Mouse (Mus musculus): ENCODE data around the gene Mob1a. TPM values are rescaled to one million over a fixed set of nuclear protein-coding genes. Genes with fewer than 3 reads are reported as not detected.
A peak's percentile ranks its signal among the peaks of the same experiment; 100 is the strongest.

The Mob1a gene
- polyA plus RNA-seq, 1 experiment from 2014 or later: 85.7 TPM

DNA sequence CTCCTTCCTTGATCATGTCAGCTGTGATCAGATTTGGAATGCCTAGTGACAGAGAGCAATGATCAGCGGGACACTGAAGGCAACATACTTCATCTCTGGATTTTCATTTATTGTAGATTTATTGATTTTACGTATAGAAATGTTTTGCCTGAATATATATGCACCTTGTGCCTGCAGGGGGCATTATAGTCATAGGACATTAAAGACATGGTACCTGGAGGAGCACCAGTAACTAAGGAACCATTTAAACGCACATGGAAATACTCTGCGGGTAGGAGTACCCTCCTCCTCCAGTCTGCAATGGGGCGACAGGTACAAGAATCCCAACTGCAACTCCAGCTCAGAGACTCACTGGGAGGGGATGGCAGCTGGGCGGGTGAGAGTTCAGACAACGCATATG lies 16.8 kb upstream of the Mob1a start:
- Histone ChIP-seq H3K36me3 (replicated peaks; ENCODE audit: control insufficient read depth, insufficient read depth, low read depth, low read length) (peaks cover 8% of the 10 kb centered on the region), H3K27me3 (ENCODE audit: control insufficient read depth, insufficient read depth, low read length) (no peaks in the 10 kb centered on the region), H3K4me3 (ENCODE audit: low read depth, low read length) (no peak overlapping the region), H3K27ac (replicated peaks; ENCODE audit: low read depth, low read length) (no peak overlapping the region), H3K9ac (replicated peaks; ENCODE audit: low read length) (no peak overlapping the region), H3K4me2 (ENCODE audit: low read depth, low read length) (no peak overlapping the region), H3K9me3 (replicated peaks; ENCODE audit: control insufficient read depth, low read length) (no peaks in the 10 kb centered on the region), H3K4me1 (ENCODE audit: control insufficient read depth, insufficient read depth, low read length) (no peaks in the 10 kb centered on the region)
- DNase-seq (ENCODE audit: low spot score) (no peak), ATAC-seq (replicated peaks; ENCODE audit: insufficient number of reproducible peaks, low FRiP score, low TSS enrichment, low read depth) (no peak)
- 89% methylated on average over 7 of the region's 7 CpGs for WGBS

DNA sequence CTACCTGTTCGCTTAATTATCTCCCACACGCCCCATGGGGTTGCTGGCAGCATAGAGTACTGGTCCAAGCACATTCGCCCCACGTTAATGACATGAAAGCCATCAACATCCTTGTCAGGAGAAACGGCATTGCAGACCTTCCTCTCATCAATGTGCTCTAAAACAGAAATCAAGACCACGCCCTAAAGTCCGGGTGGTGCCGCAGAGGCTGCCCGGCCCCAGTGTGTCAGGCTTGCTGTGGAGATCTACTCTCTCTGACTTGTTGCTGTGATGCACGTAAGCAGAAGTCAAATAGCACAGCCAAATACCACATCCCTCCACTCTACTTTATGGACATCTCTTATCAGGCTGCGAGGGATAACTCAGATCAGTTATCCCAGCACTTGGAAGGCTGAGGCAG lies 14.6 kb upstream of the Mob1a start:
- H3K4me3 ChIP-seq (ENCODE audit: low read depth, low read length): no peak overlapping the region
- 92% methylated on average over 11 of the region's 11 CpGs for WGBS
- H3K9ac ChIP-seq (replicated peaks; ENCODE audit: low read length): no peak overlapping the region
- ATAC-seq (replicated peaks; ENCODE audit: insufficient number of reproducible peaks, low FRiP score, low TSS enrichment, low read depth) (no peak), DNase-seq (ENCODE audit: low spot score) (no peak)
- no peak overlapping the region for H3K4me2 ChIP-seq (ENCODE audit: low read depth, low read length)
- no peaks in the 10 kb centered on the region for H3K9me3 ChIP-seq (replicated peaks; ENCODE audit: control insufficient read depth, low read length)
- H3K27ac ChIP-seq (replicated peaks; ENCODE audit: low read depth, low read length): no peak overlapping the region
- H3K36me3 ChIP-seq (replicated peaks; ENCODE audit: control insufficient read depth, insufficient read depth, low read depth, low read length): peaks cover 6% of the 10 kb centered on the region
- no peaks in the 10 kb centered on the region for H3K27me3 ChIP-seq (ENCODE audit: control insufficient read depth, insufficient read depth, low read length)
- H3K4me1 ChIP-seq (ENCODE audit: control insufficient read depth, insufficient read depth, low read length): no peaks in the 10 kb centered on the region

DNA sequence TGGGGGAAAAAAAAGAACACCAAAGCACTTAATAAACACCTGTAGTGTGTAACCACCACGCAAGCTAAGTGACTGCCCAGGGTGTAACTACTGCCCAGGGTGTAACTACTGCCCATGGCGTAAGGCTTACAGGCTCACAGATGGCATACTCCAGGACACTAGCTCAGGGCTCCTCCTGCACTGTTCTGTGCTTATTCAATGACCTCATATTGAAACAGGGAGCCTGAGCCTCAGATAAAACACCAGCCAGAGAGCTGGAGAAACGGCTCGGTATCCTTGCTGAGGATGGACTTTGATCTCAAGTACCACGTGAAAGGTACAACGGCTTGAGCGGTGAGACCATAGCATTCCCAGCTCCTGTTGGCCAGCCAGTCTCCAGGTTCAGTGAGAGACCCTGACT lies 13.8 kb upstream of the Mob1a start:
- ATAC-seq (replicated peaks; ENCODE audit: insufficient number of reproducible peaks, low FRiP score, low TSS enrichment, low read depth) (no peak), DNase-seq (ENCODE audit: low spot score) (no peak)
- Histone ChIP-seq H3K27me3 (ENCODE audit: control insufficient read depth, insufficient read depth, low read length) (no peaks in the 10 kb centered on the region), H3K9me3 (replicated peaks; ENCODE audit: control insufficient read depth, low read length) (no peaks in the 10 kb centered on the region), H3K9ac (replicated peaks; ENCODE audit: low read length) (no peak overlapping the region), H3K4me1 (ENCODE audit: control insufficient read depth, insufficient read depth, low read length) (no peaks in the 10 kb centered on the region), H3K4me3 (ENCODE audit: low read depth, low read length) (no peak overlapping the region), H3K36me3 (replicated peaks; ENCODE audit: control insufficient read depth, insufficient read depth, low read depth, low read length) (peaks cover 6% of the 10 kb centered on the region), H3K4me2 (ENCODE audit: low read depth, low read length) (no peak overlapping the region), H3K27ac (replicated peaks; ENCODE audit: low read depth, low read length) (no peak overlapping the region)
- WGBS: 94% methylated on average over 7 of the region's 7 CpGs

DNA sequence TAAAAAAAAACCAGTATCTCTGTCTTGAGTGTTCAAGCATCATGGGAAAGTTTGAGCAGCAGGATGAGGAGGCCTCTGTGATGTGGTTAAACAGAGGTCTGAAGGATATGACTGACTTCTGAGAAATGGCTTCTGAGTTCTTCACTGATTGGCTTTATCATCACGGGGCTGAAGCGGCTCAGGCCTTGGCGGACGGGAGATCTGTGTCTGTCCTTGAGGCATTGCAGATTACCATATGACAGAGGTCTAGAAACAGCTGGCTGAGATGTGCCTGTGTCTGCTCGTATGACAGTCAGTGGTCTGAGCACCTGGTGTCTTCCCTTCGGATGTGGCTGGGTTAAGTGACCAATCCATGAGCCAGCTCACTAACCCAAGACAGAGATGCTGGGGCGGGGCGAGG lies 13.3 kb upstream of the Mob1a start:
- 90% methylated on average over 8 of the region's 8 CpGs for WGBS
- no peak overlapping the region for H3K4me2 ChIP-seq (ENCODE audit: low read depth, low read length)
- no peak overlapping the region for H3K27ac ChIP-seq (replicated peaks; ENCODE audit: low read depth, low read length)
- DNase-seq (ENCODE audit: low spot score): no peak
- H3K36me3 ChIP-seq (replicated peaks; ENCODE audit: control insufficient read depth, insufficient read depth, low read depth, low read length): peaks cover 6% of the 10 kb centered on the region
- no peaks in the 10 kb centered on the region for H3K4me1 ChIP-seq (ENCODE audit: control insufficient read depth, insufficient read depth, low read length)
- no peaks in the 10 kb centered on the region for H3K9me3 ChIP-seq (replicated peaks; ENCODE audit: control insufficient read depth, low read length)
- no peak for ATAC-seq (replicated peaks; ENCODE audit: insufficient number of reproducible peaks, low FRiP score, low TSS enrichment, low read depth)
- H3K9ac ChIP-seq (replicated peaks; ENCODE audit: low read length): no peak overlapping the region
- H3K27me3 ChIP-seq (ENCODE audit: control insufficient read depth, insufficient read depth, low read length): no peaks in the 10 kb centered on the region
- H3K4me3 ChIP-seq (ENCODE audit: low read depth, low read length): no peak overlapping the region

DNA sequence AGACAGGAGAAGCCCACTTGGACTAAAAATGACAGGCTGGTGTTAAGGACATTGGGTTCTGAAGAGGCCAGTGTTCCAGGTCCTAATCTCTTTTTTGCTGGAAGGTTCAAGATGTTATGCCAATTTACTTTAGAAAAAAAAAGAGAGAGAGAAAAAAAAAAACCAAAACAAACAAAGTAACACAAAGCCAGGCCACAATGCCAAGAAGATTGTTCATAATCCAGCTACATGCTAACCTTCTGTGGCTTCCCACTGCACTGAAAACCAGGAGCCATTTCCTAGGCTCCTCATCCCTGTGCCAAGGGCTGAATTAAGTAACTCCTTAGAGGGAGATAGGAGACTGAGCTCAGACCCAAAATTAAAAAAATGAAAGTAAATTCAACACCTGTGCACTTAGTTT lies 10.5 kb upstream of the Mob1a start:
- H3K36me3 ChIP-seq (replicated peaks; ENCODE audit: control insufficient read depth, insufficient read depth, low read depth, low read length): peaks cover 4% of the 10 kb centered on the region
- no peaks in the 10 kb centered on the region for H3K4me1 ChIP-seq (ENCODE audit: control insufficient read depth, insufficient read depth, low read length)
- ATAC-seq (replicated peaks; ENCODE audit: insufficient number of reproducible peaks, low FRiP score, low TSS enrichment, low read depth) (no peak), DNase-seq (ENCODE audit: low spot score) (no peak)
- H3K4me3 ChIP-seq (ENCODE audit: low read depth, low read length): no peak overlapping the region
- no peak overlapping the region for H3K4me2 ChIP-seq (ENCODE audit: low read depth, low read length)
- no peak overlapping the region for H3K9ac ChIP-seq (replicated peaks; ENCODE audit: low read length)
- no peaks in the 10 kb centered on the region for H3K27me3 ChIP-seq (ENCODE audit: control insufficient read depth, insufficient read depth, low read length)
- H3K9me3 ChIP-seq (replicated peaks; ENCODE audit: control insufficient read depth, low read length): no peaks in the 10 kb centered on the region
- H3K27ac ChIP-seq (replicated peaks; ENCODE audit: low read depth, low read length): no peak overlapping the region

DNA sequence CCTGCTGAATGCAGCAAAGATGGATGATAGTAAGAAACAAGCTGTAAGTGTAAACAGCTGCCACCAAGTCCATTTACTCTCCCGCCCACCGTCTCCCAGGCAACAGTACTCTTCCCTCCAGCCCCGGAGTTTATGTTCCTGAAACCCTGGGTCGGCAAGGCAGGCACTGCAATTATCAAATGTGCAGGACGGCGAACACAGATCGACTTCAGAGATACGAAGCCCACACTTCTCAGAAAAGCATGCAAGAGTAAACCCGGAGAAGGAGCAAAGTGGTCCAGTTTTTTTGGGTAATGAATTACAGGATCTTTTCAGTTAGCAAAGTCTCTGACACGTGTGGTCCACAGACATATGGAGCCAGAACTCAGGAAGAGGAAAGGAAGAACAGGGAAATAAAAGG lies 9.8 kb upstream of the Mob1a start:
- H3K9me3 ChIP-seq (replicated peaks; ENCODE audit: control insufficient read depth, low read length): no peaks in the 10 kb centered on the region
- DNase-seq (ENCODE audit: low spot score) (peak; percentile 76), ATAC-seq (replicated peaks; ENCODE audit: insufficient number of reproducible peaks, low FRiP score, low TSS enrichment, low read depth) (no peak)
- H3K4me2 ChIP-seq (ENCODE audit: low read depth, low read length): peak overlapping the region; percentile 36
- H3K27me3 ChIP-seq (ENCODE audit: control insufficient read depth, insufficient read depth, low read length): no peaks in the 10 kb centered on the region
- 9% methylated on average over 10 of the region's 10 CpGs for WGBS
- H3K4me1 ChIP-seq (ENCODE audit: control insufficient read depth, insufficient read depth, low read length): no peaks in the 10 kb centered on the region
- H3K4me3 ChIP-seq (ENCODE audit: low read depth, low read length): peak overlapping the region; percentile 17; the same call in 1 of the 2 replicates
- H3K9ac ChIP-seq (replicated peaks; ENCODE audit: low read length): 0 out of 2 replicates have a peak overlapping the region, but pooled peaks have one; percentile 5
- H3K36me3 ChIP-seq (replicated peaks; ENCODE audit: control insufficient read depth, insufficient read depth, low read depth, low read length): peaks cover 4% of the 10 kb centered on the region
- no peak overlapping the region for H3K27ac ChIP-seq (replicated peaks; ENCODE audit: low read depth, low read length)

DNA sequence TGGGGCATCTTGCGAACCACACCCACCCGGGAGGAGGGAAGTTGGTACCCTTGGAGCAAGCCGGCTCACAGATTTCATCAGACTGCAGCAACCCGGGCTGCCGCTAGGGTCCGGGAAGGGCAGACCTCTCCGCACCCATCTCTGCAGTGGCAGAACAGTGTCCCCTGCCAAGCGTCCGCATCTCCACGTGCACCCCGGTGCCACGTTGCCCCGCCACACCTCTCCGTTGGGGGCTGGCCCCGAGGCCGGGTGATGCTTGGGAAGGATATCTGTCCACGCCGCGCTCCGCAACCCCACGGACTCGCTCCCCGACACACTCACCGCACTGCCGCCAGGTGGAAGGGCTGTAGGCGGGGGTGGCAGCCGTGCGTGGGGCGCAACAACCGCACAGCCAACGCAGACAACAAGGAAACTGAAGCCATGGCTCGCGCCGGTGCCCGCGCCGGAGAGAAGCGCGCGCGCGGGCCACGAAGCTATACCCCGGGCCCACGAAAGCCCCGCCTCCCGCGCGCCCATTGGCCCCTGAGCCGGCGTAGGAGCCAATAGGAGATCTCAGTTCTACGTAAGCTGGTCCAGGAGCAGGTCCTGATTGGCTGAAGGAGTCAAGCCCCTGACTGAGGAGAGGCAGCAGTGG lies 8.6 kb upstream of the Mob1a start:
- Histone ChIP-seq H3K4me3 (ENCODE audit: low read depth, low read length) (peak overlapping the region; percentile 96), H3K27ac (replicated peaks; ENCODE audit: low read depth, low read length) (peak overlapping the region; percentile 56), H3K9ac (replicated peaks; ENCODE audit: low read length) (peak overlapping the region; percentile 90), H3K27me3 (ENCODE audit: control insufficient read depth, insufficient read depth, low read length) (no peaks in the 10 kb centered on the region), H3K36me3 (replicated peaks; ENCODE audit: control insufficient read depth, insufficient read depth, low read depth, low read length) (no peaks in the 10 kb centered on the region), H3K4me2 (ENCODE audit: low read depth, low read length) (peak overlapping the region; percentile 78), H3K4me1 (ENCODE audit: control insufficient read depth, insufficient read depth, low read length) (no peaks in the 10 kb centered on the region), H3K9me3 (replicated peaks; ENCODE audit: control insufficient read depth, low read length) (no peaks in the 10 kb centered on the region)
- ATAC-seq (replicated peaks; ENCODE audit: insufficient number of reproducible peaks, low FRiP score, low TSS enrichment, low read depth) (peak; percentile 97), DNase-seq (ENCODE audit: low spot score) (peak; percentile 96)
- under 1% methylated on average over 52 of the region's 52 CpGs for WGBS

DNA sequence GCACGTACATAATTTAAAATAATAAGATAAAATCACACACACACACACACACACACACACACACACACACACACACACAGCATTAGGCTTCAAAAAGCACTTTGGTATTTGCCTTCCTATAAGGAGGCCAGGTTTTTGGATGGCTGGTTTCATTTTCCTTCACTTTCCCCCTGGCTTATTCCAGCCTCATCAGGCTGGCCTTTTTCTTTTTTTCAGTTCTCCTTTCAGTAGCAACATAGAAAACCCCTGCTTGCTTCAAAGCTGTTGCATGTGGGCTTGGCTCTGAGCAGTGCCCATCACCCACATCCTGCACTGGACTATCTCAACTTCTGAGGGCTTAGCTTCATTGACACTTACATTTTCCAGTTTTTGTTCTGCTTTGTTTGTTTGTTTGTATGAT lies 3.9 kb upstream of the Mob1a start:
- Histone ChIP-seq H3K9ac (replicated peaks; ENCODE audit: low read length) (no peak overlapping the region), H3K36me3 (replicated peaks; ENCODE audit: control insufficient read depth, insufficient read depth, low read depth, low read length) (no peaks in the 10 kb centered on the region), H3K27me3 (ENCODE audit: control insufficient read depth, insufficient read depth, low read length) (no peaks in the 10 kb centered on the region), H3K4me1 (ENCODE audit: control insufficient read depth, insufficient read depth, low read length) (no peaks in the 10 kb centered on the region), H3K4me3 (ENCODE audit: low read depth, low read length) (no peak overlapping the region), H3K4me2 (ENCODE audit: low read depth, low read length) (no peak overlapping the region), H3K9me3 (replicated peaks; ENCODE audit: control insufficient read depth, low read length) (no peaks in the 10 kb centered on the region), H3K27ac (replicated peaks; ENCODE audit: low read depth, low read length) (no peak overlapping the region)
- ATAC-seq (replicated peaks; ENCODE audit: insufficient number of reproducible peaks, low FRiP score, low TSS enrichment, low read depth): no peak
- no peak for DNase-seq (ENCODE audit: low spot score)
- WGBS: 69% methylated on average over 1 of the region's 1 CpGs
